Mouse (Mus musculus): ENCODE measurements around the gene Nr2c1. TPM values are rescaled to one million over a fixed set of nuclear protein-coding genes. Genes with fewer than 3 reads are reported as not detected.

Nr2c1 gene
- polyA plus RNA-seq, 1 experiment from 2014 or later: 9.5 TPM

- Histone ChIP-seq H3K4me3 (replicated peaks) (no peak overlapping the region), H3K4me1 (replicated peaks) (peaks cover 16% of the 10 kb centered on the region), H3K27ac (no peak overlapping the region), H3K9me3 (no peaks in the 10 kb centered on the region), H3K9ac (replicated peaks) (no peak overlapping the region), H3K36me3 (peaks cover 10% of the 10 kb centered on the region; the same call in 1 of the 2 replicates), H3K27me3 (no peaks in the 10 kb centered on the region), H3K4me2 (replicated peaks) (no peak overlapping the region)
- WGBS: 85% methylated on average over 5 of the region's 5 CpGs
- no peak for ATAC-seq
Observed at GRCm38 (mm10) chr10:94144581-94144980, 3.2 kb upstream of the Nr2c1 start.

GRCm38 (mm10) chr10:94147391-94147755 lies 450 bp upstream of the Nr2c1 start:
- Histone ChIP-seq H3K4me3 (replicated peaks) (peak overlapping the region; percentile 91), H3K9ac (replicated peaks) (peak overlapping the region; percentile 92; the same call in 1 of the 2 replicates), H3K4me2 (replicated peaks) (peak overlapping the region; percentile 57), H3K27ac (no peak overlapping the region; the same call in 1 of the 2 replicates), H3K27me3 (no peaks in the 10 kb centered on the region), H3K9me3 (no peaks in the 10 kb centered on the region), H3K36me3 (0 out of 2 replicates have a peak, but pooled peaks cover 1% of the 10 kb centered on the region), H3K4me1 (replicated peaks) (peaks cover 25% of the 10 kb centered on the region)
- ATAC-seq: no peak
- WGBS: 12% methylated on average over 8 of the region's 8 CpGs

DNA sequence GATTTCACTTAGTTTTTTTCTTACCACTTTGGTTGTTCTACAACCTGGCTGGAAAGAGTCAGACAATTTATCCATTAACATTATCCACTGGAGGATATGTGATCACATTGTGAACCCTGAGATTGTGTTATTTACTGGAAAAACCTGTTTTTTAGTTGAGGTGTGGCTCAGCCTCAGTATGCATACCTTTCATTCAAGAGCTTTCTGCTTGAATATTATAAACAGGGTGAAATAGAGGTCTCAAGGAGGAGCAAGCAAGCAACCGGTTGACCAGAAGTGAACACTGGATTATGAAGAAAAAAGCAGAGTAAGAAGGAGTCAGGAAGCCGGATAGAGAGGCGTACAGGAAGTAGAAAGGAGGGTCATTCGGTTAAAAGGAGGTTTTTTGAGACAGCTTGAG lies 3.7 kb downstream of the Nr2c1 start:
- H3K27ac ChIP-seq: no peak overlapping the region
- H3K9ac ChIP-seq (replicated peaks): no peak overlapping the region
- no peak for ATAC-seq
- H3K36me3 ChIP-seq: no peaks in the 10 kb centered on the region
- no peak overlapping the region for H3K4me3 ChIP-seq (replicated peaks)
- H3K4me2 ChIP-seq (replicated peaks): no peak overlapping the region
- WGBS: 91% methylated on average over 4 of the region's 4 CpGs
- H3K27me3 ChIP-seq: no peaks in the 10 kb centered on the region
- H3K4me1 ChIP-seq (replicated peaks): peaks cover 25% of the 10 kb centered on the region
- H3K9me3 ChIP-seq: no peaks in the 10 kb centered on the region

- H3K9me3 ChIP-seq: no peaks in the 10 kb centered on the region
- no peaks in the 10 kb centered on the region for H3K27me3 ChIP-seq
- no peak overlapping the region for H3K4me2 ChIP-seq (replicated peaks)
- peaks cover 12% of the 10 kb centered on the region for H3K36me3 ChIP-seq
- no peak for ATAC-seq
- no peak overlapping the region for H3K9ac ChIP-seq (replicated peaks)
- no peak overlapping the region for H3K4me3 ChIP-seq (replicated peaks)
- peaks cover 16% of the 10 kb centered on the region for H3K4me1 ChIP-seq (replicated peaks)
- H3K27ac ChIP-seq: no peak overlapping the region
Observed at GRCm38 (mm10) chr10:94153841-94154240, 6.0 kb downstream of the Nr2c1 start.

DNA sequence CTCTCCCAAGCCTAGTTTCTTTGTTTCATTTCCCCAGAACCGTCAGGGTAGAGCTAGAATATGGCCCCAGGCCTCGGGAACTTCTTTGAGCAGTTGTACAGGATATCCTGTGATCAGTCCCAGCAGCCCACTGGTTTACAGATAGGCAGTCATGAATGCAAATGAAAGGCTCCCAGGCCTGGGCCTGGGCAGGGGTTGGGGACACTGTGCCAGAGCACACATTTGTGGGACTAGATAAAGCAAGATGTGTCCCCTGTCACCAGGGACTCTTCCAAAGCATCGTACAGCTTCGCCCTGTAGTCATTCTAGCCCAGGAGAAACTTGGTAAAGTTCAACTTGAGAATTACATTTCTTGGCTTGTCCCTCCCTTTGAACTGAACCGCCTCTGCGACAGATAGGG lies 11.1 kb downstream of the Nr2c1 start:
- 90% methylated on average over 6 of the region's 6 CpGs for WGBS
- Histone ChIP-seq H3K9ac (replicated peaks) (no peak overlapping the region), H3K27me3 (no peaks in the 10 kb centered on the region), H3K9me3 (no peaks in the 10 kb centered on the region), H3K27ac (no peak overlapping the region), H3K4me2 (replicated peaks) (no peak overlapping the region), H3K4me3 (replicated peaks) (no peak overlapping the region), H3K36me3 (peaks cover 43% of the 10 kb centered on the region), H3K4me1 (replicated peaks) (no peaks in the 10 kb centered on the region)
- no peak for ATAC-seq

DNA sequence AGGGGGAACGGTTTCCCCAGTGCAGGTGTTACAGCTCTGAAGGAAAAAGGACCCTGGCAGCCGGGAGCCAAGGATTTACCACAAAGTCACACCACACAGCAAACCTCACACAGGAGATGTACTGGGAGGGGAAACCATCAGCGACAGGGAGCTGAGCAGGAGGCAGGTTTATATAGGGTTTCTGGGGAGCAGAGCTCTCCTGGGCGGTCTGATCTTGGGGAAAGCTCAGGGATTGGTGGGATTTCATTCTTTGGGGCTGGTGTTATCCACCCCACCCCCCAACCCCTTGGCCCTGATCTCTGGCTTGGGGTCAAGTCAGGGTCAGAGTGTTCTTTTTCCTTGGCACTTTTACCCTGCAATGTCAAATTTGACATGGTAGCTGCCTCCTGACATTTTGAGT lies 11.6 kb downstream of the Nr2c1 start:
- Histone ChIP-seq H3K4me3 (replicated peaks) (no peak overlapping the region), H3K9me3 (no peaks in the 10 kb centered on the region), H3K4me2 (replicated peaks) (no peak overlapping the region), H3K27me3 (no peaks in the 10 kb centered on the region), H3K4me1 (replicated peaks) (no peaks in the 10 kb centered on the region), H3K27ac (no peak overlapping the region), H3K9ac (replicated peaks) (no peak overlapping the region), H3K36me3 (peaks cover 48% of the 10 kb centered on the region)
- 89% methylated on average over 4 of the region's 4 CpGs for WGBS
- ATAC-seq: no peak

- Histone ChIP-seq H3K36me3 (peaks cover 59% of the 10 kb centered on the region), H3K9me3 (no peaks in the 10 kb centered on the region), H3K4me2 (replicated peaks) (no peak overlapping the region), H3K4me1 (replicated peaks) (no peaks in the 10 kb centered on the region), H3K4me3 (replicated peaks) (no peak overlapping the region), H3K27me3 (no peaks in the 10 kb centered on the region), H3K27ac (no peak overlapping the region), H3K9ac (replicated peaks) (no peak overlapping the region)
- no peak for ATAC-seq
- WGBS: 86% methylated on average over 5 of the region's 5 CpGs
Observed at GRCm38 (mm10) chr10:94161051-94161765, 13.4 kb downstream of the Nr2c1 start.

- WGBS: 94% methylated on average over 7 of the region's 7 CpGs
- H3K27ac ChIP-seq: no peak overlapping the region
- no peaks in the 10 kb centered on the region for H3K9me3 ChIP-seq
- no peak overlapping the region for H3K4me2 ChIP-seq (replicated peaks)
- ATAC-seq: no peak
- peaks cover 64% of the 10 kb centered on the region for H3K36me3 ChIP-seq
- H3K9ac ChIP-seq (replicated peaks): no peak overlapping the region
- H3K4me3 ChIP-seq (replicated peaks): no peak overlapping the region
- no peaks in the 10 kb centered on the region; the same call in 1 of the 2 replicates for H3K4me1 ChIP-seq (replicated peaks)
- no peaks in the 10 kb centered on the region for H3K27me3 ChIP-seq
Observed at GRCm38 (mm10) chr10:94162031-94162430, 14.2 kb downstream of the Nr2c1 start.

- no peaks in the 10 kb centered on the region; the same call in 1 of the 2 replicates for H3K4me1 ChIP-seq (replicated peaks)
- ATAC-seq: no peak
Observed at GRCm38 (mm10) chr10:94164104-94164845, 16.5 kb downstream of the Nr2c1 start.

GRCm38 (mm10) chr10:94165426-94165825 lies 17.6 kb downstream of the Nr2c1 start:
- no peaks in the 10 kb centered on the region; the same call in 1 of the 2 replicates for H3K4me1 ChIP-seq (replicated peaks)
- no peaks in the 10 kb centered on the region for H3K27me3 ChIP-seq
- no peak overlapping the region for H3K4me3 ChIP-seq (replicated peaks)
- no peak for ATAC-seq
- H3K27ac ChIP-seq: no peak overlapping the region
- peaks cover 72% of the 10 kb centered on the region for H3K36me3 ChIP-seq
- no peak overlapping the region for H3K9ac ChIP-seq (replicated peaks)
- no peak overlapping the region for H3K4me2 ChIP-seq (replicated peaks)
- no peaks in the 10 kb centered on the region for H3K9me3 ChIP-seq
- 93% methylated on average over 16 of the region's 16 CpGs for whole genome bisulfite sequencing

More at GRCm38 (mm10) chr10:94164104-94164845, 16.5 kb downstream of the Nr2c1 start:
- Histone ChIP-seq H3K9ac (replicated peaks) (no peak overlapping the region), H3K36me3 (peaks cover 70% of the 10 kb centered on the region), H3K27ac (no peak overlapping the region), H3K9me3 (no peaks in the 10 kb centered on the region), H3K4me2 (replicated peaks) (no peak overlapping the region), H3K4me3 (replicated peaks) (no peak overlapping the region), H3K27me3 (no peaks in the 10 kb centered on the region)
- 82% methylated on average over 5 of the region's 5 CpGs for WGBS

GRCm38 (mm10) chr10:94167051-94167750 lies 19.4 kb downstream of the Nr2c1 start:
- peaks cover 64% of the 10 kb centered on the region for H3K36me3 ChIP-seq
- H3K27ac ChIP-seq: no peak overlapping the region
- no peak overlapping the region for H3K4me3 ChIP-seq (replicated peaks)
- no peak for ATAC-seq
- WGBS: 70% methylated on average over 11 of the region's 11 CpGs
- H3K9ac ChIP-seq (replicated peaks): no peak overlapping the region; the same call in 1 of the 2 replicates
- H3K27me3 ChIP-seq: no peaks in the 10 kb centered on the region
- H3K4me1 ChIP-seq (replicated peaks): peaks cover 9% of the 10 kb centered on the region
- H3K4me2 ChIP-seq (replicated peaks): no peak overlapping the region
- no peaks in the 10 kb centered on the region for H3K9me3 ChIP-seq

Data from midbrain, embryonic 13.5 days (tissue).